Mouse (Mus musculus) spleen, adult 18-20 months (tissue): ENCODE measurements at regions not wholly inside any gene's neighbourhood (a gene's known extent, or its start where the extent isn't known, plus 50 kb on each side); places are given as distances from the start of the nearest gene placed in this dataset.

Source experiments
- DNase-seq, 2 experiments: peaks; one replicate each; pipeline ENCODE4 v3.0.0; 2022; ENCODE audit warnings: mixed read lengths in 2 of 2

- DNase-seq: no peak
These were observed 68.3 kb downstream of the Cd83 start for GRCm38 (mm10) chr13:43852888-43853287.

GRCm38 (mm10) chr13:43854973-43855372 is 70.4 kb downstream of the Cd83 start:
- DNase-seq: no peak

GRCm38 (mm10) chr13:43860932-43861331 is 76.4 kb downstream of the Cd83 start:
- no peak for DNase-seq

- no peak for DNase-seq
These were observed 76.8 kb downstream of the Cd83 start for GRCm38 (mm10) chr13:43861424-43861823.

GRCm38 (mm10) chr13:43862056-43862455 is 77.5 kb downstream of the Cd83 start:
- no peak for DNase-seq

GRCm38 (mm10) chr13:43862586-43862985 is 78.0 kb downstream of the Cd83 start:
- DNase-seq: no peak

GRCm38 (mm10) chr13:43863581-43864100 is 79.1 kb downstream of the Cd83 start:
- DNase-seq: no peak

GRCm38 (mm10) chr13:43864153-43864861 is 79.7 kb downstream of the Cd83 start:
- peak; percentile 97 to 99 for DNase-seq

GRCm38 (mm10) chr13:43865036-43865435 is 80.5 kb downstream of the Cd83 start:
- peak; percentile 9 to 16 for DNase-seq

GRCm38 (mm10) chr13:43875895-43876294 is 91.3 kb downstream of the Cd83 start:
- peak in 1 of 2 experiments; percentile 17 for DNase-seq

GRCm38 (mm10) chr13:43887284-43887683 is 102.7 kb downstream of the Cd83 start:
- DNase-seq: no peak

- no peak for DNase-seq
These were observed 107.4 kb downstream of the Cd83 start for GRCm38 (mm10) chr13:43891928-43892327.

- no peak for DNase-seq
These were observed 111.4 kb downstream of the Cd83 start for GRCm38 (mm10) chr13:43895990-43896389.

- no peak for DNase-seq
These were observed 112.5 kb downstream of the Cd83 start for GRCm38 (mm10) chr13:43897046-43897445.

- DNase-seq: peak; percentile 41 to 48
These were observed 114.1 kb downstream of the Cd83 start for GRCm38 (mm10) chr13:43898555-43899258.

GRCm38 (mm10) chr13:43900115-43900514 is 115.5 kb downstream of the Cd83 start:
- no peak for DNase-seq

- DNase-seq: peak in 1 of 2 experiments; percentile 26
These were observed 116.2 kb downstream of the Cd83 start for GRCm38 (mm10) chr13:43900758-43901157.

GRCm38 (mm10) chr13:43903391-43903790 is 118.8 kb downstream of the Cd83 start:
- no peak for DNase-seq

GRCm38 (mm10) chr13:43904291-43904690 is 119.7 kb downstream of the Cd83 start:
- DNase-seq: no peak

- DNase-seq: no peak
These were observed 121.7 kb downstream of the Cd83 start for GRCm38 (mm10) chr13:43906241-43906640.

- DNase-seq: no peak
These were observed 122.8 kb downstream of the Cd83 start for GRCm38 (mm10) chr13:43907425-43907824.

- no peak for DNase-seq
These were observed 123.6 kb downstream of the Cd83 start for GRCm38 (mm10) chr13:43908041-43908644.

GRCm38 (mm10) chr13:43909933-43910332 is 125.4 kb downstream of the Cd83 start:
- DNase-seq: no peak

- no peak for DNase-seq
These were observed 128.9 kb downstream of the Cd83 start for GRCm38 (mm10) chr13:43913476-43913875.
